Mouse (Mus musculus): ENCODE data around the gene Acad8. TPM values are rescaled to one million over a fixed set of nuclear protein-coding genes. Genes with fewer than 3 reads are reported as not detected.

Acad8 gene
- 10 to 100 TPM; 34.5 to 36.7 TPM for total RNA-seq (2021)
- long read RNA-seq, experiment 1, transcript Acad8-201 (11 exons, 2,859 nt): major isoform, 61 of 92 reads
- long read RNA-seq, experiment 1, partial matches to known transcripts: 2 of 92 reads
- long read RNA-seq, experiment 1, other reads (novel, unspliced or antisense): 27 of 92 reads
- long read RNA-seq, experiment 2, transcript Acad8-201 (11 exons, 2,859 nt): major isoform, 66 of 86 reads
- long read RNA-seq, experiment 2, partial matches to known transcripts: 1 of 86 reads
- long read RNA-seq, experiment 2, other reads (novel, unspliced or antisense): 18 of 86 reads

GRCm38 (mm10) chr9:26999461-27000395, at the start of gene Acad8, which contains the start of gene Thyn1:
Acad8 (minus strand) TSS chr9:26999566.
Thyn1 (plus strand) TSS chr9:26999710.
- peak; percentile 89 to 97 for DNase-seq (ENCODE audit: low spot score in 2 of 2)

GRCm38 (mm10) chr9:27043892-27044291, 44.5 kb upstream of the Acad8 start:
- DNase-seq (ENCODE audit: low spot score in 2 of 2): no peak

GRCm38 (mm10) chr9:27030763-27031100, 31.4 kb upstream of the Acad8 start:
- DNase-seq (ENCODE audit: low spot score in 2 of 2): no peak

GRCm38 (mm10) chr9:27029828-27030762, 30.7 kb upstream of the Acad8 start, which contains the start of the genes Vps26b and Ncapd3:
Vps26b (minus strand) TSS chr9:27030065.
Ncapd3 (plus strand) TSS chr9:27030175.
- DNase-seq (ENCODE audit: low spot score in 2 of 2): peak; percentile 85 to 96

- DNase-seq (ENCODE audit: low spot score in 2 of 2): peak in 1 of 2 experiments; percentile 23
Observed at GRCm38 (mm10) chr9:27029022-27029827, 29.9 kb upstream of the Acad8 start.

- no peak for DNase-seq (ENCODE audit: low spot score in 2 of 2)
Observed at GRCm38 (mm10) chr9:27026708-27027107, 27.3 kb upstream of the Acad8 start.

GRCm38 (mm10) chr9:27023681-27024080, 24.3 kb upstream of the Acad8 start:
- DNase-seq (ENCODE audit: low spot score in 2 of 2): no peak

GRCm38 (mm10) chr9:27018961-27019360, 19.6 kb upstream of the Acad8 start:
- DNase-seq (ENCODE audit: low spot score in 2 of 2): no peak

- no peak for DNase-seq (ENCODE audit: low spot score in 2 of 2)
Observed at GRCm38 (mm10) chr9:27011572-27011971, 12.2 kb upstream of the Acad8 start.

- DNase-seq (ENCODE audit: low spot score in 2 of 2): no peak
Observed at GRCm38 (mm10) chr9:27009231-27009630, 9.9 kb upstream of the Acad8 start.

GRCm38 (mm10) chr9:27006866-27007265, 7.5 kb upstream of the Acad8 start:
- DNase-seq (ENCODE audit: low spot score in 2 of 2): no peak

- no peak for DNase-seq (ENCODE audit: low spot score in 2 of 2)
Observed at GRCm38 (mm10) chr9:27005933-27006332, 6.6 kb upstream of the Acad8 start.

- no peak for DNase-seq (ENCODE audit: low spot score in 2 of 2)
Observed at GRCm38 (mm10) chr9:27005231-27005630, 5.9 kb upstream of the Acad8 start.

- DNase-seq (ENCODE audit: low spot score in 2 of 2): no peak
Observed at GRCm38 (mm10) chr9:26998669-26999460, 501 bp downstream of the Acad8 start.

- DNase-seq (ENCODE audit: low spot score in 2 of 2): no peak
Observed at GRCm38 (mm10) chr9:26997501-26997900, 1.9 kb downstream of the Acad8 start.

- no peak for DNase-seq (ENCODE audit: low spot score in 2 of 2)
Observed at GRCm38 (mm10) chr9:26997062-26997461, 2.3 kb downstream of the Acad8 start.

- DNase-seq (ENCODE audit: low spot score in 2 of 2): no peak
Observed at GRCm38 (mm10) chr9:26993900-26994299, 5.5 kb downstream of the Acad8 start.

- DNase-seq (ENCODE audit: low spot score in 2 of 2): no peak
Observed at GRCm38 (mm10) chr9:26993118-26993517, 6.2 kb downstream of the Acad8 start.

- DNase-seq (ENCODE audit: low spot score in 2 of 2): no peak
Observed at GRCm38 (mm10) chr9:26990181-26990580, 9.2 kb downstream of the Acad8 start.

All from gastrocnemius, postnatal 4 days (tissue).